In genomic region chr1:82838469-82839295, GRCm38 (mm10) we compare ENCODE assay signal across 8 mouse cellular contexts. TPM values are rescaled to one million over a fixed set of nuclear protein-coding genes. Genes with fewer than 3 reads are reported as not detected.
DNase-seq lines count a peak whose midpoint lies in the region; ATAC-seq and TF ChIP-seq lines count a peak whose summit lies in the region.

No protein-coding gene starts in this region.

- ATAC-seq in hindbrain, embryonic 12.5 days (ENCODE audit: low FRiP score), result peak; percentile 65; the same call in 1 of the 2 replicates
- peak; percentile 39 for ATAC-seq in midbrain, embryonic 12.5 days (ENCODE audit: low FRiP score, low read depth)

- no peaks in the 10 kb centered on the region for H3K9me3 ChIP-seq in hindbrain, embryonic 12.5 days (replicated peaks)
- no peaks in the 10 kb centered on the region for H3K9me3 ChIP-seq in midbrain, embryonic 12.5 days

- WGBS in kidney, adult 2 months, result 30% methylated on average over 18 of the region's 18 CpGs
- WGBS in hindbrain, embryonic 12.5 days, result 32% methylated on average over 18 of the region's 18 CpGs
- WGBS in midbrain, embryonic 12.5 days, result 35% methylated on average over 18 of the region's 18 CpGs

- H3K9ac ChIP-seq in hindbrain, embryonic 12.5 days, result peak overlapping the region; percentile 51
- peak overlapping the region; percentile 92 for H3K9ac ChIP-seq in midbrain, embryonic 12.5 days (replicated peaks)

- peak overlapping the region; percentile 67 for H3K4me2 ChIP-seq in hindbrain, embryonic 12.5 days (replicated peaks)
- peak overlapping the region; percentile 91 for H3K4me2 ChIP-seq in midbrain, embryonic 12.5 days (replicated peaks)

- no peak for TF ChIP-seq CTCF in kidney, adult 2 months (conservative IDR thresholded peaks at IDR 0.05; ENCODE audit: insufficient read depth, insufficient read length, low read depth, low read length)

- no peak for DNase-seq in kidney, adult 2 months
- DNase-seq in kidney, postnatal 10 days, result no peak
- DNase-seq in c-Kit-positive CD71-positive TER-119-positive erythroid progenitor cells, embryonic 14.5 days (ENCODE audit: low spot score), result peak; percentile 69
- DNase-seq in ovary, postnatal 14 days (ENCODE audit: low spot score), result no peak
- DNase-seq in embryo, embryonic 10 days (ENCODE audit: low spot score), result no peak
- DNase-seq in kidney, postnatal 36 days, result no peak

- no peaks in the 10 kb centered on the region for H3K27me3 ChIP-seq in kidney, adult 2 months (replicated peaks; ENCODE audit: control insufficient read depth, insufficient read depth, low read length)
- no peaks in the 10 kb centered on the region for H3K27me3 ChIP-seq in hindbrain, embryonic 12.5 days
- H3K27me3 ChIP-seq in midbrain, embryonic 12.5 days, result no peaks in the 10 kb centered on the region

- H3K36me3 ChIP-seq in kidney, adult 2 months (ENCODE audit: control insufficient read depth, insufficient read depth, low read length), result no peaks in the 10 kb centered on the region
- H3K36me3 ChIP-seq in hindbrain, embryonic 12.5 days, result no peaks in the 10 kb centered on the region
- 0 out of 2 replicates have a peak, but pooled peaks cover 3% of the 10 kb centered on the region for H3K36me3 ChIP-seq in midbrain, embryonic 12.5 days

- no peak overlapping the region for H3K27ac ChIP-seq in kidney, adult 2 months (ENCODE audit: insufficient read depth, low read depth, low read length)
- peak overlapping the region; percentile 93 for H3K27ac ChIP-seq in hindbrain, embryonic 12.5 days
- H3K27ac ChIP-seq in midbrain, embryonic 12.5 days (replicated peaks), result peak overlapping the region; percentile 90; the same call in 1 of the 2 replicates

- TF ChIP-seq POLR2A in kidney, adult 2 months (IDR thresholded peaks at IDR 0.05; ENCODE audit: low read depth, low read length), result no peak

- H3K4me3 ChIP-seq in kidney, adult 2 months (ENCODE audit: insufficient read depth, low read depth, low read length), result peak overlapping the region; percentile 38; the same call in 1 of the 2 replicates
- H3K4me3 ChIP-seq in hindbrain, embryonic 12.5 days, result peak overlapping the region; percentile 100
- peak overlapping the region; percentile 81 for H3K4me3 ChIP-seq in midbrain, embryonic 12.5 days

- peaks cover 4% of the 10 kb centered on the region; the same call in 1 of the 2 replicates for H3K4me1 ChIP-seq in kidney, adult 2 months (ENCODE audit: control insufficient read depth, insufficient read depth, low read length)
- H3K4me1 ChIP-seq in hindbrain, embryonic 12.5 days, result peaks cover 16% of the 10 kb centered on the region
- peaks cover 20% of the 10 kb centered on the region for H3K4me1 ChIP-seq in midbrain, embryonic 12.5 days

RNA-seq across cellular contexts. Expression of gene Agfg1, which starts 0.6 kb away (rescaled TPM):
- 33.9 and 37.3 TPM in 2 replicates for polyA plus RNA-seq in kidney, adult 2 months (2012; rRNA removed)
- polyA plus RNA-seq in hindbrain, embryonic 12.5 days (2016; fragmentation: Nextera tagmentation; extraction: Ambion mirVana), result 44.9 and 49.4 TPM in 2 replicates
- 40.7 and 45.3 TPM in 2 replicates for polyA plus RNA-seq in midbrain, embryonic 12.5 days (2016; fragmentation: Nextera tagmentation; extraction: Ambion mirVana)

Comparison
In these comparisons a context has a peak if more than half of its experiments do, and no peak if none do; other contexts are left out.
1. H3K4me3 ChIP-seq: peak in every context shown above with its lines; median percentile 100 in hindbrain, embryonic 12.5 days; 81 in midbrain, embryonic 12.5 days; 38 in kidney, adult 2 months.